Mouse (Mus musculus) cerebellum, adult 9-11 months (tissue): ENCODE measurements around the gene Ccdc184.
A peak's percentile ranks its signal among the peaks of the same experiment; 100 is the strongest.

ENCODE experiments used
- DNase-seq: peaks from one replicate; pipeline ENCODE4 v3.0.0; 2022

The Ccdc184 gene

GRCm38 (mm10) chr15:98157253-98157652, 9.7 kb upstream of the Ccdc184 start:
- DNase-seq, result no peak

- no peak for DNase-seq
These were observed 5.7 kb upstream of the Ccdc184 start for GRCm38 (mm10) chr15:98161026-98161805.

- DNase-seq, result no peak
These were observed 4.4 kb upstream of the Ccdc184 start for GRCm38 (mm10) chr15:98162561-98162960.

- DNase-seq, result peak; percentile 16
These were observed 1.4 kb upstream of the Ccdc184 start, which contains the start of gene Asb8 for GRCm38 (mm10) chr15:98165525-98165924. TSS of gene Asb8 (minus strand) at chr15:98165625.

- peak; percentile 93 for DNase-seq
These were observed 975 bp downstream of the Ccdc184 start for GRCm38 (mm10) chr15:98167645-98168621.

- DNase-seq, result no peak
These were observed 1.7 kb downstream of the Ccdc184 start for GRCm38 (mm10) chr15:98168622-98169004.

- DNase-seq, result no peak
These were observed 3.4 kb downstream of the Ccdc184 start for GRCm38 (mm10) chr15:98170365-98170764.

GRCm38 (mm10) chr15:98170917-98171316, 4.0 kb downstream of the Ccdc184 start:
- no peak for DNase-seq

- no peak for DNase-seq
These were observed 5.2 kb downstream of the Ccdc184 start for GRCm38 (mm10) chr15:98172113-98172512.

GRCm38 (mm10) chr15:98173821-98174220, 6.9 kb downstream of the Ccdc184 start:
- DNase-seq, result peak; percentile 59

GRCm38 (mm10) chr15:98177320-98177719, 10.4 kb downstream of the Ccdc184 start:
- DNase-seq, result no peak

GRCm38 (mm10) chr15:98180567-98181131, 13.7 kb downstream of the Ccdc184 start:
- DNase-seq, result no peak

GRCm38 (mm10) chr15:98181132-98181711, 14.3 kb downstream of the Ccdc184 start:
- DNase-seq, result peak; percentile 99

- DNase-seq, result peak; percentile 72
These were observed 15.1 kb downstream of the Ccdc184 start for GRCm38 (mm10) chr15:98181856-98182570.

- no peak for DNase-seq
These were observed 17.5 kb downstream of the Ccdc184 start for GRCm38 (mm10) chr15:98184456-98184855.

- DNase-seq, result no peak
These were observed 28.5 kb downstream of the Ccdc184 start, which contains the start of gene Olfr288 for GRCm38 (mm10) chr15:98195442-98195841. TSS of gene Olfr288 (minus strand) at chr15:98195542.

- no peak for DNase-seq
These were observed 42.7 kb downstream of the Ccdc184 start for GRCm38 (mm10) chr15:98209676-98210075.

- no peak for DNase-seq
These were observed 46.4 kb downstream of the Ccdc184 start for GRCm38 (mm10) chr15:98213336-98213870.

- no peak for DNase-seq
These were observed 47.2 kb downstream of the Ccdc184 start for GRCm38 (mm10) chr15:98214130-98214529.
